Mouse (Mus musculus) naive thymus-derived CD4-positive, alpha-beta T cell, adult 2 months (primary cell): ENCODE results near the gene Eif2ak2.

ENCODE experiments used
- DNase-seq: peaks from one replicate; pipeline ENCODE4 v3.0.0-alpha.2; 2011; ENCODE audit warnings: low read depth

Gene Eif2ak2

DNA sequence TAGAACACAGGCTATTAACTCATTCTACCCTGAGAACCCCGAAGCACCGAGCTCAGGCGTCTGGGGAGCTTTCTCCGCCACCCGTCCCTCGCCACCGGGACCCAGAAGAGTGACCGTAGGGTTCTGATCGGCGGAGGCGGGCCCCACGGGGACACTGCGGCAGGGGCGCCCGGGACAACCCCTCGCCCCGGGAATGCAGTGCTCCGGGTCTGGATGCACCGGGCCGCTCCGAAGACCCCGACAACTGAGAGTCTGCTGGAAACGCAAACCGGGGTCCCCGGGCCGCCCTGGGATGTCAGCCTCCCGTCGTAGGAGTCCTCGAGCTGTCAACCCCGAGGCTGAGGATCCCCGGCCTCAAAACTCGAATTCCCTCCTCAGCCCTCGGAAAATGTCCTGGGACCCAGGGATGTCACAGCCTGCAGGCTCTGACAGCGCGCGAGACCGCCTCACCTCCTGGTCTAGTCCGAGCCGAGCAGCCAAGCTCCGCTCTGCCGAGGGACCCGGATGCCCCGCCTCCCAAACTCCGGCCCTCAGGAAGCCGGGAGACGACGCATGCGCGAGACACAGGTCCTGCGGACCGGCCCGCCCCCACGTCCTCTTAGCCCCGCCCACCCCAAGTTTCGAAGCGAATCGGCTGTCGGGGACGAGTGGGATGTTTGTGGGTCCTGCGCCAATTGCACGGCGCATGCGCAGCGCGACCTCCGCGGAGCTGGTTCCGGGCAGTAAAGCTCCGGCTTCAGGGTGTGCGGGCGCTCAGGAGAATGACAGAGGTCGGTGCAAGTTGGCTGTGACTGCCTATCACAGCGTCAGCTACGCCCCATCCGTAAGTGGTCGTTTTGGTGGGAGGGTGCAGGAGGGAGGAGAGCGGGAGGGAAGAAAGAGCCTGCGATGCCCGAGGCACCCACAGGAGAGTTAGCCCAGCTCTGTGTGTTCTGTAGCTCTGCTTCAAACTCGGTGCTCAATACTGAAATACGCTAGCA is 47.2 kb downstream of the Eif2ak2 start, which contains the start of the genes Heatr5b and Gpatch11:
Gene Heatr5b, minus strand, starts transcription at position 509 of the 980 bp plus-strand sequence.
Gene Gpatch11, plus strand, starts transcription at position 712 of the 980 bp plus-strand sequence.
- peak; percentile 97 for DNase-seq

DNA sequence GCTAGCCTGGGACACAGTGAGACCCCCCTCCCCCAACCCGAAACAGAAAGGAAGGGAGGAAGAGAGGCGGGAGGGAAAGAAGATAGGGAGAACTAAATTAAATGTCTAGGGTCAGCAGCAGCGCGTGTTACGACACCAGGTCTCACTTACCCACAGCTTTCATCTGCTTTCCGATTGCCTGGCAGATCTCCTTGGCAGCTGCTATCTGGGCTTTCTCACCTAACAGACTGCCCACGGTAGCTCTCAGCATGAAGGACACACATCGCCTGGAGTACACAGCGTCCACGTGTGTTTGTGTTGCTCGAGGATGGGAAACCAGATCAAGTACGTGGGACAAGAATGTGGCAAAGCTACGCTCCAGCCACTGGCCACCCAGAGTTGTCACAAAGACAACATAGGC is 58.0 kb downstream of the Eif2ak2 start:
- no peak for DNase-seq

DNA sequence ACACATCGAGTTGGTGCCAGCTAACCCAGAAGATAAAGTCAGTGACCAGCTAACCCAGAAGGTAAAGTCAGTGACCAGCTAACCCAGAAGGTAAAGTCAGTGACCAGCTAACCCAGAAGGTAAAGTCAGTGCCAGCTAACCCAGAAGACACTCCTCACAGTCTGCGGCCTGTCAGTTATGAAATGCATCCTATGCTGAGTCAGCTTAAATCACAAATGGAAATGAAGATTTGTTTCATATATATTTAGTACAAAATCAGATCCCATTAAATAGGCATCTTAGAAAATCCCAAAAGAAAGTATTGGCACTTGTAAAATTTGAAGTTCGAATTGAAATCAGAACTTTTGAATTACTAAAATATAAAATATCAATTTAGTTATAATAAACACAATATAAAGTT is 72.8 kb downstream of the Eif2ak2 start:
- DNase-seq: no peak

DNA sequence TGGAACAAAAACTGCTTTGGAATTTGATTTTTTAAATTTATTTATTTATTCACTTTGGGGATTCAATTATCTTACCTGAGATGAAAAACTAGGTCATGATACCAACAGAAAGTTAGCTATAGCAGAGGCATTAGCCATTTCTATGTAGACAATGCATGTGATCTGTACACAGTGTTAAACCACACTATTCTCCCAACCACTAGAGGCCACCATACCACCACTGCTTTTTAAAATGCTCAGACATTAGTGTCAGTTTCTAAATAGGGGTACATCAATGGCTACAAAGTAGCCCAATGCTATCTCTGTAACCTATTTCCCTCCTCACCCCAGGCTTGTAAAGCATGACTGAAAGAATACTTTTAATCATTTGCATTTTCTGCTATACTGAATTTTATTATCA is 73.4 kb downstream of the Eif2ak2 start:
- peak; percentile 42 for DNase-seq
